Mouse (Mus musculus) stomach, postnatal 0 days (tissue): Measurements from ENCODE around the gene Smad6. TPM values are rescaled to one million over a fixed set of nuclear protein-coding genes. Genes with fewer than 3 reads are reported as not detected.

Experiments used
- ATAC-seq: fragments of 200-750 bp; cut with Nextera tagmentation; 2 replicates; pipeline ENCODE4 v1.8.0; 2017; ENCODE audit not compliant: low FRiP score, low TSS enrichment
- DNase-seq: peaks from one replicate; pipeline ENCODE4 v3.0.0-alpha.2; 2016; ENCODE audit warnings: low spot score
- H3K27ac ChIP-seq: fragments of 300-500 bp; sonication (generic); replicated peaks from 2 replicates; pipeline ENCODE4 v1.5.1; 2014; ENCODE audit warnings: mild to moderate bottlenecking, control low read depth
- H3K27me3 ChIP-seq: fragments of 300-500 bp; sonication (generic); 2 replicates; pipeline ENCODE4 v1.6.1; 2014; ENCODE audit warnings: low read length; ENCODE audit not compliant: control insufficient read depth, insufficient read depth
- H3K36me3 ChIP-seq: fragments of 300-500 bp; sonication (generic); 2 replicates; pipeline ENCODE4 v1.6.1; 2014; ENCODE audit warnings: low read length, mixed read lengths; ENCODE audit not compliant: control insufficient read depth, insufficient read depth
- H3K4me1 ChIP-seq: fragments of 300-500 bp; sonication (generic); replicated peaks from 2 replicates; pipeline ENCODE4 v1.6.1; 2014; ENCODE audit warnings: antibody characterized with exemption; ENCODE audit not compliant: control insufficient read depth, insufficient read depth
- H3K4me2 ChIP-seq: fragments of 300-500 bp; sonication (generic); replicated peaks from 2 replicates; pipeline ENCODE4 v1.6.1; 2014; ENCODE audit warnings: low read depth, mild to moderate bottlenecking, control low read depth, moderate library complexity
- H3K4me3 ChIP-seq: fragments of 300-500 bp; sonication (generic); 2 replicates; pipeline ENCODE4 v1.5.1; 2014; ENCODE audit warnings: low read depth, low read length, control low read depth
- H3K9ac ChIP-seq: fragments of 300-500 bp; sonication (generic); 2 replicates; pipeline ENCODE4 v1.6.1; 2014; ENCODE audit warnings: mild to moderate bottlenecking, low read length, control low read depth, mixed read lengths
- H3K9me3 ChIP-seq: fragments of 300-500 bp; sonication (generic); 2 replicates; pipeline ENCODE4 v1.6.1; 2016; ENCODE audit warnings: low read length; ENCODE audit not compliant: control insufficient read depth
- CTCF ChIP-seq: IDR thresholded peaks from 2 replicates; pipeline ENCODE4 v1.5.1; 2016; ENCODE audit warnings: antibody characterized with exemption, low read depth, mild to moderate bottlenecking, moderate library complexity
- EP300 ChIP-seq: optimal IDR thresholded peaks from 2 replicates; pipeline ENCODE3; 2016; ENCODE audit warnings: antibody characterized with exemption
- WGBS: fragments of 180-500 bp; shearing (Covaris S2); extraction: QIAGEN DNeasy Blood & Tissue Kit; methylation state at CpG from one replicate; pipeline ENCODE4 v1.1.7; 2014; 5-methylcytosine and 5-hydroxymethylcytosine counted together
- polyA plus RNA-seq: library from polyadenylated mRNA; unstranded; fragments of >200 nt; fragmentation: Nextera tagmentation; extraction: Ambion mirVana; gene quantifications from 2 replicates; pipeline ENCODE4 v1.2.1, GENCODE M21; 2015

The Smad6 gene
- polyA plus RNA-seq, 1 experiment from 2014 or later = 6.0 TPM

DNA sequence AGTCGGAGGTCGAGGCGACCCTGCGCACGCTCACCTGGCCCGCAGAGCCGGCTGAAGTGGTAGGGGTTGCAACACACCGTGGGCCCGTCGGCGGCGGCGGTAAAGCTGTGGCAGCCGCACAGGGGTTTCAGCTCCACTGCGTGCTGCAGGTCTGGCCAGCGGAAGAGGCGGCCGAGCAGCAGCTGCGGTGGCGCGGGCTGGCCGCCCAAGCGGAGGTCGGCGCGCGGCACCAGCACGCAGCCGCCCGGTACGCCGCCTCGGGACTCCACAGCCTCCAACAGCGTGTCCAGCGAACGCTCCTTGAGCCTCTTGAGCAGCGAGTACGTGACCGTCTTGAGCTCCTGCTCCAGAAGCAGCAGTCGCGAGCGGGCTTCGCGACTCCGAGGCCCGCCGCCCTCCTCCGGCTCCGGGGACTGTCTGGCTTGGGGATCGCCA, 1.7 kb downstream of the Smad6 start:
- Histone ChIP-seq H3K9ac (peak overlapping the region; percentile 96), H3K4me2 (peak overlapping the region; percentile 97), H3K36me3 (no peaks in the 10 kb centered on the region), H3K27me3 (no peaks in the 10 kb centered on the region), H3K27ac (peak overlapping the region; percentile 97), H3K9me3 (no peaks in the 10 kb centered on the region), H3K4me3 (peak overlapping the region; percentile 81), H3K4me1 (no peaks in the 10 kb centered on the region; the same call in none of the 2 replicates)
- under 1% methylated on average over 38 of the region's 50 CpGs for WGBS
- no peak for ATAC-seq
- TF ChIP-seq CTCF = no peak
- TF ChIP-seq EP300 = no peak
- no peak for DNase-seq

DNA sequence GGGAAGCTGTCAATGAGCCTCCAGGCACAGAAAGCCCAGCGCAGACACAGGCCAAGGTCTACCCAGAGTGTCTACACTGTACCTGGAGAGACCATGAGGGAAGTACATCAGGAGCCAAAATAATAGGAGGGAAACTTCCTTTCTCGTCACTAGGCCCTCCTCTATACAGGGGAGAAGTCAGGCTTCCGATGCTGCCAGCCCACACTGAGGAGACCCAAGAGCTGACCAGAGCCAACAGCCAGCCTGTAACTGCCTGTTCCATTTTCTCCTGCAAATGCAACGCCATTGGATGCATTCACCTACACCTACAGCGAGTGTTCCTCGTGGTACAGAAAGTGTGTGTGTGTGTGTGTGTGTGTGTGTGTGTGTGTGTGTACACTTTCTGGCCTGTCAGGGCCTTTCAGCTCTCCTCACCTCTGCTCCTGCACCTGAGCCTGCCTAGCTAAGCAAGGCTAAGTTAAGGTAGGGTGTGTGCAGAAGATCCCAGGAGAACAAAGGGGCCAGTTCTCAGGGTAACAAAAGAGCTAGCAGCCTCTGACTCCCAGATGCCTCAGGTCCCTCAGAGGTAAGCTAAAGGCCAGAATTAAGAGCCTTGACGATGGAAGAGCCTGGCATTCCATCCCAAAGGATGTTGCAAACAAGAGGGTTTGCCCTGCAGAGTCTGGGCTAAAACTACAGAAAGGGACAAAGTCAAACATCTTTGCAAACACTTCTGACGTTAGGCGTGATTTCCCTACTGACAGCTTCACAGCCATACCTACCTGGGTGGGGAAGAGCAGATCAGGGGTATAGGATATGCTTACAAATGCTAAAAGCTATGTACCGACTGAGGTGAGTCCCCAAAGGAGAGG, 2.6 kb downstream of the Smad6 start:
- TF ChIP-seq CTCF = no peak
- peak overlapping the region; percentile 81 for H3K4me3 ChIP-seq
- no peaks in the 10 kb centered on the region for H3K9me3 ChIP-seq
- ATAC-seq (no peak), DNase-seq (peak; percentile 41)
- H3K36me3 ChIP-seq = no peaks in the 10 kb centered on the region
- H3K27me3 ChIP-seq = no peaks in the 10 kb centered on the region
- H3K4me1 ChIP-seq = no peaks in the 10 kb centered on the region; the same call in none of the 2 replicates
- H3K4me2 ChIP-seq = peak overlapping the region; percentile 97
- 11% methylated on average over 10 of the region's 10 CpGs for WGBS
- peak overlapping the region; percentile 96 for H3K9ac ChIP-seq
- peak overlapping the region; percentile 97 for H3K27ac ChIP-seq

DNA sequence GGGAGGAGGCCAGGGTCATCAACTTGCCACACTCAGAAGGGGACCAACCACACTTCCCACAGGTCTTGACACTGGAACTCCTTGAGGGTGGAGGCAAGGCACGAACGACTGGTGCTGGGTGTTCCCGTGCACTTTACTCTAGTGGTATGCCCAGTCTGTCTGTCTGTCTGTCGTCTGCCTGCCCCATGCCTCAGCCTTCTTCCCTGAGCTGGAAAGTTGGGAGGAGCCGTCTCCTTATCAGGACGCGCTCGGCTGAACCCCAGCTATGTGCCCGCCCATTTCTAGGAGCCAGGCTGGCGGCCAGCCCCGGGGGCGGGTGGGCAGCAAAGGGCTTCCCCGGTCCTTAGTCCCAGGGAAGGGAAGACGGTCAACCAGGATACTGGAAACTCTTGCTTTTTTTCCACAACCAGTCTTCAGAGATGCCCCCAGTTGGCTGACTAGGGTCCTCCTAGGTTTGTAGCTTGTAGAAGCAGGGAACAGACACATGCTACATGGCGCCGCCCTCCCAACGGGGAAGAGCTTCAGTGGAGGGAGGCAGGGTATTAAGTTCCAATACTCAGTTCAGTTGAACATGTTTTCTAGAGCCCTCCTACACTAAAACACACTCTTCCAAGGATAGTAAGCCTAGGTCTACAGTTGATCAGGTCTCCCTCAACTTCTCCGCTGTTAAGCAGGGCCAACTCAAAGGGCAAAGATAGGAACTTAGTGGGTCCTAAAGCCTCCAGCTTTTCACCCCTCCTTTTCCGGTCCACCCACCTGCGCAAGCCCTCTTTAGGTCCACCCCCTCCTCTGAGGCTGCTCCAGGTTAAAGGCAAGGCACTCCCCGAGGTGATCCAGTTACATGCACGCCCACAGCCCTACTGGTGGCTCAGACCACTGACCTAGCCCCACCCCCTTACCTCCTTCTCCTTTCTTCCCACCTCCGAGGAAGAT, 3.7 kb downstream of the Smad6 start:
- H3K27ac ChIP-seq = peak overlapping the region; percentile 97
- H3K4me3 ChIP-seq = peak overlapping the region; percentile 81
- H3K4me1 ChIP-seq = no peaks in the 10 kb centered on the region; the same call in none of the 2 replicates
- H3K27me3 ChIP-seq = no peaks in the 10 kb centered on the region
- WGBS = 7% methylated on average over 23 of the region's 23 CpGs
- no peaks in the 10 kb centered on the region for H3K36me3 ChIP-seq
- TF ChIP-seq EP300 (no peak), CTCF (no peak)
- no peaks in the 10 kb centered on the region for H3K9me3 ChIP-seq
- H3K4me2 ChIP-seq = peak overlapping the region; percentile 97
- H3K9ac ChIP-seq = peak overlapping the region; percentile 96
- ATAC-seq (peak; percentile 81), DNase-seq (peak; percentile 91)

DNA sequence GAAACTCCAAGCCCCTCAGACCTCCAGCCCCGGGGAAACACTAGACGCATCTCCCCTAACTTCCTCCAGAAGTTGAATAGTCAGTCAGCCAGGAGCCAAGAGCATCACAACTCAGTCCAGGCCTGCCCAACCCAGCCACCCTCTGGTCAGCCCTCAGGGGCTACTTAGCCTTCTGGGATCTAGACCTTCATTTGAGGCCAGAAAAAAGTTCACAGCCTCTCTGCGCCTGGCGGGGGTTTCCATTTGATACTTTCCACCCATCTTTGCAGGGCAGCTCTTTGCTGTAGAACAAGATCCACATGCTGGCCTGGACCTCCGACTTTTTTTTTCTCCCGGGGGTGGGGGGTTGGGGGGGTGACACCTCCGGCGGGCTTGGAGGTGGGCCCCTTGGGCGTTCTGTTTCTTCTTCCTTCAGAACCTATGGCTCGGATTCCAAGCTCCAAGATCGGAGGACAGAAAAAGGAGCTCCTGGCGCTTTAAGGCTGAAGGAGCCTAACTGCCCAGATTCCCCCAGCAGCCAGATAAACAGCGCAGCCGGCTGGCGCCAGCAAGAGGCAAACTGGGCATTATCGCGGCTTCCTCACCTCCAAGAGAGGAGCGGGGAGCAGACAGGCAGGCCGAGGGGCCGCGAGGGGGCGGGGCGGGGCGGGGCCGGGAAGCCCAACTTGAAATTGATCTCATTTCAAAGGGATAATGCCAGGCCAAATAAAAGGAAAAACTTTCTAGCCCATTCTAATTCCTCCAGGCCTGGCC, 5.0 kb downstream of the Smad6 start:
- 5% methylated on average over 25 of the region's 25 CpGs for WGBS
- H3K27me3 ChIP-seq = no peaks in the 10 kb centered on the region
- DNase-seq = peak; percentile 80
- H3K9me3 ChIP-seq = no peaks in the 10 kb centered on the region
- H3K9ac ChIP-seq = peak overlapping the region; percentile 47
- peak overlapping the region; percentile 97 for H3K27ac ChIP-seq
- H3K4me2 ChIP-seq = peak overlapping the region; percentile 97
- TF ChIP-seq CTCF (peak; percentile 38; the same call in 1 of the 2 replicates), EP300 (no peak)
- H3K36me3 ChIP-seq = peaks cover 2% of the 10 kb centered on the region; the same call in 1 of the 2 replicates
- H3K4me3 ChIP-seq = peak overlapping the region; percentile 81
- no peak for ATAC-seq
- H3K4me1 ChIP-seq = no peaks in the 10 kb centered on the region; the same call in none of the 2 replicates

DNA sequence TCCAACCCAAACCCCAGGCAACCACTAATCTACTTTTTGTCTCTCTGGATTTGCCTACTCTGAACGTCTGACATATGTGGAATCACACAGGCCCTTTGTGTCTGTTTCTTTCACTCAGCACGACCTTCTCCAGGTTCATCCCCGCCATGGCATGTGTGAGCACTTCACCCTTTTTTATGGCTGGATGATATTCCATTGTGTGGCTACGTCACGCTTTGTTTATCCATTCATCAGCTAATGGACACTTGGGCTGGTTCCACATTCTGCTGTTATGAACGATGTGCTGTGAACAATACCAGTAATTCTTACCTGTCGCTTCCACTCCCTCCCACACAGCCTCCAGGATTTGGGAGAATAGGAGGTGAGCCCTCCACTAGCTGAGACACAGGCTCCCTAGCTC, 5.8 kb downstream of the Smad6 start:
- Histone ChIP-seq H3K36me3 (peaks cover 9% of the 10 kb centered on the region), H3K4me2 (peak overlapping the region; percentile 97; the same call in 1 of the 2 replicates), H3K27me3 (no peaks in the 10 kb centered on the region), H3K9me3 (no peaks in the 10 kb centered on the region), H3K4me1 (no peaks in the 10 kb centered on the region; the same call in none of the 2 replicates), H3K27ac (peak overlapping the region; percentile 97; the same call in 1 of the 2 replicates), H3K9ac (no peak overlapping the region), H3K4me3 (no peak overlapping the region)
- DNase-seq = no peak
- TF ChIP-seq EP300 (no peak), CTCF (no peak)
- ATAC-seq = no peak
- WGBS = 44% methylated on average over 7 of the region's 7 CpGs
